Mouse (Mus musculus) limb, embryonic 15.5 days (tissue): Measurements from ENCODE around the gene Dok1. TPM values are rescaled to one million over a fixed set of nuclear protein-coding genes. Genes with fewer than 3 reads are reported as not detected.

Source experiments
- ATAC-seq: fragments of 200-750 bp; cut with Nextera tagmentation; 2 replicates; pipeline ENCODE4 v1.8.0; 2017; ENCODE audit warnings: low read depth, moderate TSS enrichment; ENCODE audit not compliant: insufficient number of reproducible peaks, low FRiP score, low TSS enrichment
- H3K27ac ChIP-seq: fragments of 300-500 bp; sonication (generic); 2 replicates; pipeline ENCODE4 v1.5.1; 2015; ENCODE audit warnings: moderate library complexity, mild to moderate bottlenecking, inconsistent platforms
- H3K27me3 ChIP-seq: fragments of 300-500 bp; sonication (generic); 2 replicates; pipeline ENCODE4 v1.6.1; 2015; ENCODE audit warnings: inconsistent platforms
- H3K36me3 ChIP-seq: fragments of 300-500 bp; sonication (generic); 2 replicates; pipeline ENCODE4 v1.6.1; 2015; ENCODE audit warnings: inconsistent platforms
- H3K4me1 ChIP-seq: fragments of 300-500 bp; sonication (generic); 2 replicates; pipeline ENCODE4 v1.6.1; 2015; ENCODE audit warnings: inconsistent platforms
- H3K4me2 ChIP-seq: fragments of 300-500 bp; sonication (generic); 2 replicates; pipeline ENCODE4 v1.6.1; 2015; ENCODE audit warnings: mild to moderate bottlenecking, inconsistent platforms
- H3K4me3 ChIP-seq: fragments of 300-500 bp; sonication (generic); 2 replicates; pipeline ENCODE4 v1.5.1; 2015; ENCODE audit warnings: mild to moderate bottlenecking, inconsistent platforms
- H3K9ac ChIP-seq: fragments of 300-500 bp; sonication (generic); 2 replicates; pipeline ENCODE4 v1.6.1; 2015; ENCODE audit warnings: inconsistent platforms
- H3K9me3 ChIP-seq: fragments of 300-500 bp; sonication (generic); 2 replicates; pipeline ENCODE4 v1.6.1; 2016; ENCODE audit warnings: inconsistent platforms
- WGBS: fragments of 180-500 bp; shearing (Covaris S2); methylation state at CpG from one replicate; pipeline ENCODE4 v1.1.7; 2015; 5-methylcytosine and 5-hydroxymethylcytosine counted together
- polyA plus RNA-seq: library from polyadenylated mRNA; unstranded; fragments of >200 nt; fragmentation: Nextera tagmentation; extraction: Ambion mirVana; gene quantifications from 2 replicates; pipeline ENCODE4 v1.2.1, GENCODE M21; 2015

Dok1 gene
- polyA plus RNA-seq, 1 experiment from 2014 or later, result 13.1 TPM

DNA sequence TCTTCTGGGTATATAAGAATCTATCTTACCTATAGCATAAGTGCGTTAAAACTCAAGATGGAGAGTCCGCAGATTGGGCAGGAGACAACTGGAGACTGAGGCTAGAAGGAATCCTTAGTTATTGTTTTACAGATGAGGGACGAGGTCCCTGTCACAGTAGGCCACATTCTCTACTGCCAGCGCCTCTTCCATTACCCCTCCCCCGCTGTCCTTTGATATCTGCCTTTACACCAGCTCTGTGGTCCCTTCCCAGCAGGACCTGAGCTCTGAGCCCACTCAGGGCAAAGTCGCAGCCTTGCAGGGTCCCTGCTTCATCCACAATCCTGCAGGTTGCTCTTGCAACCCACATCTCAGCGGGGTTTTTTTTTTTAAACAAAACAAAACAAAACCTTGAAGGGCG, 35.0 kb upstream of the Dok1 start:
- Histone ChIP-seq H3K4me1 (peaks cover 32% of the 10 kb centered on the region), H3K36me3 (no peaks in the 10 kb centered on the region), H3K4me3 (no peak overlapping the region), H3K9ac (no peak overlapping the region), H3K4me2 (0 out of 2 replicates have a peak overlapping the region, but pooled peaks have one; percentile 23), H3K27me3 (peaks cover 99% of the 10 kb centered on the region), H3K9me3 (no peaks in the 10 kb centered on the region), H3K27ac (no peak overlapping the region)
- 14% methylated on average over 8 of the region's 8 CpGs for WGBS
- ATAC-seq, result no peak

DNA sequence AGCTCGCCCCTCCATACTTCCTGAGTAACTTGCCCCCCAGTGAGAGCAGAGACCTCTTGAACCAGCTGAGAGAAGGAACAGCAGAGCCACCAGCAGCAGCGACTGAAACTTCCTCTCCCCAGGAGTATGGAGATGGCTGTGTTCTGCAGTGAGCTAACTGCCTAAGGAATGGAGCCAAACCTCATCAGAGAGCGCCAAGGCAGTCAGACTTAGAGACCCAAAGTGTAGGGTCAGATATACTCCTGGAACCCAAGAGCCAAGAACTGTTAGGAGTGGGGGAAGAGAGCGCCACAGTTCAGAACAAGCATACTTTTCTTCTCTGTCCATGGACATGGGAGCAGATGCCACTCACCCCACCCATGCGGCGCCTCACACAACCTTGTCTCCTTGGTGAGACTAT, 33.2 kb upstream of the Dok1 start:
- H3K4me3 ChIP-seq, result no peak overlapping the region
- peaks cover 100% of the 10 kb centered on the region for H3K27me3 ChIP-seq
- peaks cover 31% of the 10 kb centered on the region for H3K4me1 ChIP-seq
- no peak overlapping the region for H3K4me2 ChIP-seq
- ATAC-seq, result no peak
- WGBS, result 26% methylated on average over 6 of the region's 6 CpGs
- no peaks in the 10 kb centered on the region for H3K36me3 ChIP-seq
- no peaks in the 10 kb centered on the region for H3K9me3 ChIP-seq
- H3K9ac ChIP-seq, result no peak overlapping the region
- H3K27ac ChIP-seq, result no peak overlapping the region

DNA sequence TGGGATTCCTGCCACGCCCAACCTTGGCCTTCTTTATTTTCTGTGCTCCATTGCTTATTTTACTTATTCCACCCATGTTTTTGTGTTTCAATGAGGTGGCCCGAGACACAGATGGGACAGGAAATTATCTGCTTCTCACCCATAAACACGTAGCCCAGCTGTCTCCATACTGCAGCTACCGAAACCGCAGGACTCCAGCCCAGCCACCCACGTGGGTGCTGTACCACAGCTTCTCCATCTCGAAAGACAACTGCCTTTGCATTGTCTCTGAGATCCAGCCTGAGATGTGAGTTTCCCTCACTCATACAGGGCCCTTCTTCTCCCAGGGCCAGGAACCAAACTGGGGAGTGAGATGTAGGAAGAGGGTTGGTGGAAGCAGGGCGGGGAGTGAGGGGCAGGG, 32.7 kb upstream of the Dok1 start:
- Histone ChIP-seq H3K27me3 (peaks cover 100% of the 10 kb centered on the region), H3K36me3 (no peaks in the 10 kb centered on the region), H3K27ac (no peak overlapping the region), H3K4me2 (no peak overlapping the region), H3K4me1 (peaks cover 26% of the 10 kb centered on the region), H3K4me3 (no peak overlapping the region), H3K9me3 (no peaks in the 10 kb centered on the region), H3K9ac (no peak overlapping the region)
- ATAC-seq, result no peak
- WGBS, result 39% methylated on average over 8 of the region's 8 CpGs

DNA sequence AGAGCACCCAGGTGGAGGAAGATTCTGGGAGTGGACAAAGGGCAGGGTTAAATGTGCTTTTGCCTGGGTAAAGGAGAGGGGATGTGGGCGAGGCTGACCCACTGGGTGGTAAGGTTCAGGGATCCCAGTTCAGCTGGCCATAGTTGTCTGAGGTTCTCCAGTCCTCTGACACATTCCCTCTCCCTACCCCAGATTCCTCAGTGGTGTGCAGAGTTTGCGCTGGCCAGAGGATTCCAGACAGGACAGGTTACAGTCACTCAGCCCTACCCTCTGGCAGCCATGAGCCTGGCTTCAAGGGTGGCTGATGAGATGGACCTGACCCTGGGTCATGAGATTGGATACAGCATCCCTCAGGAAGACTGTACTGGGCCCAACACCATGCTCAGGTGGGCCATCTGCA, 25.5 kb upstream of the Dok1 start:
- WGBS, result 81% methylated on average over 2 of the region's 2 CpGs
- no peak overlapping the region for H3K4me2 ChIP-seq
- peaks cover 47% of the 10 kb centered on the region for H3K27me3 ChIP-seq
- H3K9me3 ChIP-seq, result no peaks in the 10 kb centered on the region
- H3K4me3 ChIP-seq, result no peak overlapping the region
- no peak overlapping the region for H3K9ac ChIP-seq
- ATAC-seq, result no peak
- H3K4me1 ChIP-seq, result peaks cover 14% of the 10 kb centered on the region
- no peak overlapping the region for H3K27ac ChIP-seq
- peaks cover 16% of the 10 kb centered on the region for H3K36me3 ChIP-seq

DNA sequence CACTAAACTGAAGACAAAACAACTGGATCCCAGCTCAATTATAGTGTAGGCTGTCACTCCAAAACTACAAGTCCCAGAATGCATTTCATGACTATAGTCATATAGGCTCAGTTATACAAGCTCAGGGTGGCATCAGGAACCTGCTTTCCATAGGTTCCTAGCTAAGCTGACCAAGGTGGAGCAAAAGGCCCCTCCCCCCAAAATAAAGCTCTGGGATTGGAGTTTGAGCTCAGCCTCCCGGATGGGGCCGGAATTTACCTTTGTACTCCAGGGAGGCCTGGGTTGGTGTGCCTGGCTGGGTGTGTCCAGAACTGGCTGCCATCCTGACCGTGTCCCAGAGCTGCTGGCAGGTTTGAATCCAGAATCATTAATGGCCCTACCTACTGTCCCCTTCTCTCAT, 24.5 kb upstream of the Dok1 start, which contains the start of gene Dqx1:
Gene Dqx1 (plus strand): TSS at position 55 of the 400 bp plus-strand sequence.
- peaks cover 16% of the 10 kb centered on the region for H3K36me3 ChIP-seq
- H3K27me3 ChIP-seq, result peaks cover 38% of the 10 kb centered on the region
- peaks cover 23% of the 10 kb centered on the region for H3K4me1 ChIP-seq
- no peak within 1 kb of the TSS for H3K4me3 ChIP-seq
- no peak within 1 kb of the TSS for H3K9ac ChIP-seq
- H3K9me3 ChIP-seq, result no peaks in the 10 kb centered on the region
- WGBS, result 43% methylated on average over 3 of the region's 3 CpGs
- no peak for ATAC-seq
- no peak within 1 kb of the TSS for H3K27ac ChIP-seq
- H3K4me2 ChIP-seq, result no peak within 1 kb of the TSS

DNA sequence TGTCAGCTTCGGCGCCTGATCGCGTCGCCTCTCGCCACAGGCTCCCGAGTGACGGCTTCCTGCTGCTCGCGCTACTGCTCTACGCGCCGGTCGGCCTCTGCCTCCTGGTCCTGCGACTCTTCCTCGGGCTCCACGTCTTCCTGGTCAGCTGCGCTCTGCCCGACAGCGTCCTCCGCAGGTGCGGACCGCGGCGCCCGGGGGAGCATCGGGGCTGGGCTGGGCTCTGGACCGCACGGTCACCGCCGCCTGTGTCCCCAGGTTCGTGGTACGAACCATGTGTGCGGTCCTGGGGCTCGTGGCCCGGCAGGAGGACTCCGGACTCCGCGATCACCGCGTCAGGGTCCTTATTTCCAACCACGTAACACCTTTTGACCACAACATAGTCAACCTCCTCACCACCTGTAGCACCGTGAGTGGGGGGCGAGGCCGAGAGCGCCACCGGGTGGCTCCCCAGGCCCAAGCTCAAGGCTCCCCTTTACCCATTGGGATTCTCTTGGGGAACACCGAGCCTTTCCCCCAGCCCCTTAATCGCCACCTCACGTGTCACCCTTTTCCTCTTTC, 21.7 kb upstream of the Dok1 start, which contains the start of gene Htra2:
Gene Htra2 (minus strand): TSS at position 403 of the 561 bp plus-strand sequence.
- Histone ChIP-seq H3K27me3 (peaks cover 9% of the 10 kb centered on the region; the same call in 1 of the 2 replicates), H3K9me3 (no peaks in the 10 kb centered on the region), H3K9ac (peak within 1 kb of the TSS; percentile 83), H3K4me1 (peaks cover 29% of the 10 kb centered on the region), H3K4me2 (peak within 1 kb of the TSS; percentile 89), H3K4me3 (peak within 1 kb of the TSS; percentile 66), H3K36me3 (peaks cover 33% of the 10 kb centered on the region), H3K27ac (peak within 1 kb of the TSS; percentile 91)
- WGBS, result under 1% methylated on average over 49 of the region's 50 CpGs
- ATAC-seq, result peak; percentile 35; the same call in 1 of the 2 replicates

DNA sequence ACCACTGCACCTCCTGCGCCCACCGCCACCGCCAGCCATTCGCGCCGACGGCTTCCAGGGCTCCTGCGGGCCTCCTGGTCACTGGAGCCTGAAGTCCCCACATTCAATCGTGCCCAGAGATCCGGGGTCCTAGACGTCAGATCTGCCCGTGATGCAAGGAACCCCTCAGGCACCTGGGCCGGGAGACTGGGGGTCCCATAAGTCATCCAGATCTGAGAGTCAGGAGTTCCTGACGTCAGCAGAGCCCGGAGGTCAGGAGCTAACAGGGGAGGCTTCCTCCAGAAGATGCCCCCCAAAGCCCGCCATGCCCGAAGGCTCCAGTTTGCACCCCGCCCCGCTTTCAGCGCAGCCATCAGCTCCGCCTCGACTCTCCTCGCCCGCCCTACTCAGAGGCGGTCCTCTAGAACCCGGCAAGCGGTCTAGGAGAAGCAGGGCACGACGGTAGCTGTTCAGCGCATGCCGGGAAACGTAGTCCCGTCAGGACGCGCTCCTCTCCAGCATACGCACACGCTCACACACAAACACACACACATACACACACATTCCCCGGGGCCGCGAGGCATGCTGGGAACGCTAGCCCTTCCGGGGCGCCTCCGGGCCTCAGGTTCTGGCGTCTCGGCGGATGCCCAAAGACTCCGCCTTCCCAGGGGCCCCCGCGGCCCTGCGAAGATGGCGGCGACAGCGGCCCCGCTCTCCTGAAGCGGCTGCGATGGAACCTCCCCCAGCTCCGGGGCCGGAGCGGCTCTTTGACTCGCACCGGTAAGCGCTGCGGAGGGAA, 21.0 kb upstream of the Dok1 start, which contains the start of gene Aup1:
Gene Aup1 (plus strand): TSS at position 448 of the 778 bp plus-strand sequence.
- WGBS, result under 1% methylated on average over 61 of the region's 64 CpGs
- ATAC-seq, result peak; percentile 93
- Histone ChIP-seq H3K27me3 (0 out of 2 replicates have a peak, but pooled peaks cover 2% of the 10 kb centered on the region), H3K4me3 (peak within 1 kb of the TSS; percentile 66), H3K9ac (peak within 1 kb of the TSS; percentile 83), H3K4me1 (peaks cover 29% of the 10 kb centered on the region), H3K27ac (peak within 1 kb of the TSS; percentile 91), H3K9me3 (no peaks in the 10 kb centered on the region), H3K4me2 (peak within 1 kb of the TSS; percentile 89), H3K36me3 (peaks cover 37% of the 10 kb centered on the region)

DNA sequence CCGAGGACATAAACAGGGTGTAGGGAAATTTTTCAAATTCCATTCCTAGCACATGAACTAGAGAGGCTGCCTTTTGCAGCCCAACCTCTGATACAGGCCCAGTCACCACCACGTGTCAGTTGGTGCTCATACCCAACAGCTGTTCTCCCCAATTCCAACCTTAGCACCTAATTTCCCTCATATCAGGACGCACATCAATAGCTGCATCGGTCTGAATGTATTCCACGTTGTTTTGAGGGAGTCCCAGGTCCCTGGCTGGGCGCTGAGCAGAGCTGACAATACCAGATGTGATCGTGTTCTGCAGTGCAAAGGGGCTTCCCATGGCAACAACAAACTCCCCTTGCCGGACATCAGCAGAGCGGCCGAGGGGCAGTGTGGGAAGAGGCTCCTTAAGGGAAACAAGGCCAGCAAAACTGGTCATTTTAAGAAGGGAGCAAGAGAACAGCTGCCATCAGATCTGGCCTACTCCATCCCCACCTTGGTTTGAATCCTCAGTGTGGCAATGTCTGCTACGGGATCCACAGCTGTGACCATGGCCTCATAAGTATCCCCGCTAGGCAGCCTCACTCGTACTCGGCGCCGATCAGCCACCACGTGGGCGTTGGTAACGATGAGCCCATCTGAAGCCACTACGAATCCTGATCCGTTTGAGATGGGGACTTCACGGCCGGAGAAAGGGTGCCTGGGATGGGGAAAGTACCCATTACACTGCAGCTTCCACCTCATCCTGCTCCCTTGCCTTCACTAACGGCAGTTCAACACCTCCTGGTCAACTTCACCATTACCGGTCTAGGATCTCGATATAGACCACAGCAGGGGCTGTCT, 20.1 kb upstream of the Dok1 start:
- Histone ChIP-seq H3K4me3 (peak overlapping the region; percentile 66), H3K9ac (peak overlapping the region; percentile 83), H3K9me3 (no peaks in the 10 kb centered on the region), H3K4me1 (peaks cover 29% of the 10 kb centered on the region), H3K36me3 (peaks cover 37% of the 10 kb centered on the region), H3K27me3 (no peaks in the 10 kb centered on the region), H3K27ac (peak overlapping the region; percentile 91), H3K4me2 (peak overlapping the region; percentile 89)
- under 1% methylated on average over 26 of the region's 26 CpGs for WGBS
- no peak for ATAC-seq

DNA sequence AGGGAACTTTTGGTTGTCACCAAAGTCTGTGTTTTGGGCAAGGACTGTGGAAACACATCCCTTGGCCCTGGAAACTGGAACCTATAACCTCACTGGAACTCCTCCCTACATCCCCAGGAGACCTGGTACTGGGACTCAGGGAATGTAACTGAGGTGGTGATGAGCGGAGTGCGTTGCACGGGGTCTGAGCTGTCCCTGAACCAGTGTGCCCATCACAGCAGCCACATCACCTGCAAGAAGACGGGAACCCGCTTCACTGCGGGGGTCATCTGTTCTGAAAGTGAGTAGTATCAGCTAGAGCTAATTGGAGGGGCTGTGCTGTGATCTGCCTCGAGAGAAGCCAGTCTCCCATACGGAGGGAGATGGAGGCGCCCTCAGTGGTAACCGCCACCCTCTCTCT, 16.1 kb upstream of the Dok1 start:
- 66% methylated on average over 10 of the region's 10 CpGs for WGBS
- H3K36me3 ChIP-seq, result peaks cover 21% of the 10 kb centered on the region
- no peaks in the 10 kb centered on the region for H3K9me3 ChIP-seq
- H3K27me3 ChIP-seq, result no peaks in the 10 kb centered on the region
- H3K9ac ChIP-seq, result no peak overlapping the region
- peaks cover 15% of the 10 kb centered on the region for H3K4me1 ChIP-seq
- no peak overlapping the region for H3K4me3 ChIP-seq
- no peak overlapping the region for H3K27ac ChIP-seq
- no peak overlapping the region for H3K4me2 ChIP-seq
- ATAC-seq, result no peak

DNA sequence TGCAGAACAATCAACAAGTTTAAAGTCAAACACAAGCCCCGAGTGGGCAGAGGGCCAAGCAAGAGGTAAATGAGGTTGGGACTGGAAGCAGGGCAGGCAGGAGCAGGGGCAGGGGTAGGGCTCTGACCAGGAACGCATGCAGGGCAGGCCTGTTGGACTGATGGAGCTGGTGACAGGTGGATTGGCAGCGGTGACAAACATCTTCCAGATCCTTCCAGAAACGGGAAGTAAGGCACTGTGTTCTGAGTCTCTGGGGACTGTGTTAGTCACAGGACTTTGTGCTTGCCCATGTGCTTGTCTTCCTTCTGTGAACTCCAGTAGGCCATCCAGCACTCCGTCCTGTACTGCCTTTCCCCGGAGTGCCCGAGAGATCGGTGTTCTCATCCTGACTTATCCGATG, 11.5 kb upstream of the Dok1 start:
- H3K4me2 ChIP-seq, result no peak overlapping the region
- 70% methylated on average over 9 of the region's 9 CpGs for WGBS
- H3K4me1 ChIP-seq, result no peaks in the 10 kb centered on the region
- no peak overlapping the region for H3K27ac ChIP-seq
- H3K4me3 ChIP-seq, result no peak overlapping the region
- no peak for ATAC-seq
- no peak overlapping the region for H3K9ac ChIP-seq
- H3K9me3 ChIP-seq, result no peaks in the 10 kb centered on the region
- H3K36me3 ChIP-seq, result peaks cover 5% of the 10 kb centered on the region; the same call in 1 of the 2 replicates
- H3K27me3 ChIP-seq, result no peaks in the 10 kb centered on the region

DNA sequence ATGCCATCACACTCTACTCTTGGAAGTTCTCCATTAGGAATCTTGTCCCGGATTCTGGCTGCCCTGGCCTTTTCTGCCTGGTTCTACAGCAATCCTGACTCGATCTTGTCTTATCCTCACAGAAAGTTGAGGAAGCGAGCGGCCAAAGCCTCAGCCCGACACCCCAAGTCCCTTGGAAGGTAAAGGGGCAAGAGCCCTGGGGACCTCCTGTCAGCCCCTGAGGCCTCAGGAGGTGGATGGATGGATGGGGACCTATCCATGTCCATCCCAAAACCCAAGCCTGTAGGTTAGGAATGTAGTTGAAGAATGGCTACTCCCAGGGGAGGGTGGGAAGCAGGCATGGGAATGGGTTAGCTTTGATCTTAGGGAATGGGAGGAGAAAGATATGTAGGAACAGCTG, 10.7 kb upstream of the Dok1 start:
- H3K4me1 ChIP-seq, result no peaks in the 10 kb centered on the region
- no peaks in the 10 kb centered on the region for H3K9me3 ChIP-seq
- H3K27me3 ChIP-seq, result no peaks in the 10 kb centered on the region
- H3K9ac ChIP-seq, result no peak overlapping the region
- H3K4me3 ChIP-seq, result no peak overlapping the region
- 0 out of 2 replicates have a peak, but pooled peaks cover 3% of the 10 kb centered on the region for H3K36me3 ChIP-seq
- H3K27ac ChIP-seq, result no peak overlapping the region
- WGBS, result 91% methylated on average over 5 of the region's 5 CpGs
- no peak overlapping the region for H3K4me2 ChIP-seq
- no peak for ATAC-seq
